Mouse (Mus musculus) kidney, postnatal 36 days (tissue): ENCODE data around the gene Gabrp.

Source experiments
- DNase-seq, 2 experiments: peaks; one replicate each; pipeline ENCODE4 v3.0.0; 2021 to 2022; ENCODE audit warnings: mixed read lengths in 2 of 2

Gabrp gene

GRCm38 (mm10) chr11:33578859-33579258 lies at the start of gene Gabrp:
Gene Gabrp, minus strand, starts transcription at chr11:33578959.
- no peak for DNase-seq

GRCm38 (mm10) chr11:33627136-33627742 lies 48.5 kb upstream of the Gabrp start:
- no peak for DNase-seq

GRCm38 (mm10) chr11:33614218-33614617 lies 35.5 kb upstream of the Gabrp start:
- DNase-seq: peak; percentile 45 to 77

GRCm38 (mm10) chr11:33607784-33608183 lies 29.0 kb upstream of the Gabrp start:
- DNase-seq: no peak

GRCm38 (mm10) chr11:33603174-33603573 lies 24.4 kb upstream of the Gabrp start:
- DNase-seq: no peak

GRCm38 (mm10) chr11:33598986-33599385 lies 20.2 kb upstream of the Gabrp start, which contains the start of gene D130052B06Rik:
Gene D130052B06Rik, plus strand, starts transcription at chr11:33599302.
- no peak for DNase-seq

GRCm38 (mm10) chr11:33596655-33597054 lies 17.9 kb upstream of the Gabrp start:
- peak in 1 of 2 experiments; percentile 16 for DNase-seq

- DNase-seq: no peak
Observed at GRCm38 (mm10) chr11:33592826-33593225, 14.1 kb upstream of the Gabrp start.

GRCm38 (mm10) chr11:33590771-33591170 lies 12.0 kb upstream of the Gabrp start:
- no peak for DNase-seq

- DNase-seq: no peak
Observed at GRCm38 (mm10) chr11:33586614-33587013, 7.9 kb upstream of the Gabrp start.

GRCm38 (mm10) chr11:33579621-33580020 lies 862 bp upstream of the Gabrp start:
- DNase-seq: no peak

GRCm38 (mm10) chr11:33574944-33575343 lies 3.8 kb downstream of the Gabrp start:
- DNase-seq: peak in 1 of 2 experiments; percentile 24

GRCm38 (mm10) chr11:33570413-33570812 lies 8.3 kb downstream of the Gabrp start:
- DNase-seq: peak; percentile 6 to 54

- DNase-seq: no peak
Observed at GRCm38 (mm10) chr11:33563921-33564320, 14.8 kb downstream of the Gabrp start.

GRCm38 (mm10) chr11:33554123-33554522 lies 24.6 kb downstream of the Gabrp start:
- peak; percentile 4 to 22 for DNase-seq

- DNase-seq: no peak
Observed at GRCm38 (mm10) chr11:33550861-33551560, 27.7 kb downstream of the Gabrp start.

- peak in 1 of 2 experiments; percentile 25 for DNase-seq
Observed at GRCm38 (mm10) chr11:33547386-33547785, 31.4 kb downstream of the Gabrp start.

GRCm38 (mm10) chr11:33544945-33545344 lies 33.8 kb downstream of the Gabrp start:
- no peak for DNase-seq

- DNase-seq: no peak
Observed at GRCm38 (mm10) chr11:33544121-33544520, 34.6 kb downstream of the Gabrp start.

GRCm38 (mm10) chr11:33537390-33538125 lies 41.2 kb downstream of the Gabrp start:
- no peak for DNase-seq

GRCm38 (mm10) chr11:33536636-33537035 lies 42.1 kb downstream of the Gabrp start:
- DNase-seq: no peak

- no peak for DNase-seq
Observed at GRCm38 (mm10) chr11:33534541-33534940, 44.2 kb downstream of the Gabrp start.

- no peak for DNase-seq
Observed at GRCm38 (mm10) chr11:33533577-33533976, 45.2 kb downstream of the Gabrp start.

GRCm38 (mm10) chr11:33529576-33529975 lies 49.2 kb downstream of the Gabrp start:
- DNase-seq: no peak
